Mouse (Mus musculus) heart, adult 8-10 months (tissue): ENCODE measurements around the gene Crabp2. TPM values are rescaled to one million over a fixed set of nuclear protein-coding genes. Genes with fewer than 3 reads are reported as not detected.

Experiments
- DNase-seq: peaks from one replicate; pipeline ENCODE4 v3.0.0; 2022; ENCODE audit warnings: low spot score
- total RNA-seq, 4 experiments: library from RNA; stranded (reverse); gene quantifications; 2 replicates each; pipeline ENCODE4 v1.2.4; 2022

Gene Crabp2
- total RNA-seq, 4 experiments from 2014 or later = not detected

GRCm38 (mm10) chr3:87927452-87927851 is 21.0 kb upstream of the Crabp2 start:
- DNase-seq = no peak

GRCm38 (mm10) chr3:87929341-87930077 is 19.0 kb upstream of the Crabp2 start:
- DNase-seq = no peak

- peak; percentile 97 for DNase-seq
Observed at GRCm38 (mm10) chr3:87930078-87930795, 18.2 kb upstream of the Crabp2 start, which contains the start of the genes Isg20l2 and Rrnad1. Isg20l2 (plus strand) TSS chr3:87930314. Rrnad1 (minus strand) TSS chr3:87930717.

- no peak for DNase-seq
Observed at GRCm38 (mm10) chr3:87934026-87934425, 14.4 kb upstream of the Crabp2 start.

GRCm38 (mm10) chr3:87934501-87934900 is 14.0 kb upstream of the Crabp2 start:
- DNase-seq = no peak

- no peak for DNase-seq
Observed at GRCm38 (mm10) chr3:87935201-87935600, 13.3 kb upstream of the Crabp2 start.

GRCm38 (mm10) chr3:87935776-87936175 is 12.7 kb upstream of the Crabp2 start:
- DNase-seq = peak; percentile 76

- DNase-seq = no peak
Observed at GRCm38 (mm10) chr3:87940611-87941010, 7.9 kb upstream of the Crabp2 start.

GRCm38 (mm10) chr3:87942471-87942870 is 6.0 kb upstream of the Crabp2 start:
- DNase-seq = no peak

- DNase-seq = no peak
Observed at GRCm38 (mm10) chr3:87943586-87943985, 4.9 kb upstream of the Crabp2 start.

GRCm38 (mm10) chr3:87944838-87945600 is 3.4 kb upstream of the Crabp2 start:
- DNase-seq = no peak

GRCm38 (mm10) chr3:87945781-87946540 is 2.5 kb upstream of the Crabp2 start:
- no peak for DNase-seq

- no peak for DNase-seq
Observed at GRCm38 (mm10) chr3:87946541-87946860, 2.0 kb upstream of the Crabp2 start.

- no peak for DNase-seq
Observed at GRCm38 (mm10) chr3:87947056-87947810, 1.2 kb upstream of the Crabp2 start.

- no peak for DNase-seq
Observed at GRCm38 (mm10) chr3:87947811-87948199, 661 bp upstream of the Crabp2 start.

- no peak for DNase-seq
Observed at GRCm38 (mm10) chr3:87949266-87949954, 944 bp downstream of the Crabp2 start.

- DNase-seq = no peak
Observed at GRCm38 (mm10) chr3:87949955-87950515, 1.6 kb downstream of the Crabp2 start.

GRCm38 (mm10) chr3:87951946-87952345 is 3.5 kb downstream of the Crabp2 start:
- no peak for DNase-seq

GRCm38 (mm10) chr3:87952440-87952839 is 4.0 kb downstream of the Crabp2 start:
- no peak for DNase-seq

- no peak for DNase-seq
Observed at GRCm38 (mm10) chr3:87958056-87958455, 9.6 kb downstream of the Crabp2 start.
